Mouse (Mus musculus) CD8-positive naive resting alpha-beta T cell, adult 2 months (primary cell): ENCODE results near the gene Flvcr2.
A peak's percentile ranks its signal among the peaks of the same experiment; 100 is the strongest.

Source experiments
- DNase-seq, 2 experiments: peaks; one replicate each; pipeline ENCODE4 v3.0.0; 2022; ENCODE audit warnings: low read depth in 2 of 2, low spot score in 2 of 2

The Flvcr2 gene

DNA sequence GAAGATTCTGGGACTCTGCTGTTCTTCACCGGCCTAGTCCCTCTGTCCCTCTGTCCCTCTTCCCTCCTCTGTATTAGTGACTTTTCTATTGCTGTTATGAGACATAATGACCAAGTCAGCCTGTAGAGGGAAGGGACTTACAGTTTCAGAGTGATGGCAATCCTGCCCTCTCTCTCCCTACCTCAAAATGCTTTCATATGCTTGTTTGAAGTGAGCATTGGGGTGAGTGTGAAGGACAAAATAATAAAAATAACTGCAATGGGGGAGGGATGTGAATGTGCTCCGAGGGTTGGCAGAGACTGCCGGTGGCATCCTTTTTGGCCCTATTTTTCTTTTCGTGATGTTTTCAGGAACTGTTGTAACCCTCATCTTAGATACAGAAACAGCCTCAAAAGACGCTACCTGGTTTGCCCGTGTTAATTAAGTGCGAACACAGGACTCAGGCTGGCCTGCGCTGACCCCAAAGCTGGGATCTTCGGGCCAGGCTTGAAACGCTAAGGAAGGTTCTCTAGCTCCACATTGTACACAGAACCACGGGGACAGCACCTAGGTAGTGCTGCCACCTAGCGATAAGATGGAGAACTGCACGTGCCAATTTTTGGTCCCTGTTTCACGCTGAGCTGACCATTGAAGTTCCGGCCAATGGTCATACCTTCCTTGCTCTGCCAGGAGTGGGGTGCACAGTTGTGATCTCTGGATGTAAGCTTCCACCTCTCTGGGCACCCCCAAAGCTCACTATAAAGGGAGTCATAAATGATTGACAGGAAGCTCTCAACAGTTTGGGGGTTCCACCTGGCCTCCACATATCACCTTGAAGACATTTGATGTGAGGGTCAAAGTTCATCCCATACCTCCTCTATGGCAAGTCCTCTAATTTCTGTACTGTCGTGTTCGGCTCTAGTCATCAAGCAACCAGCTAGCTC lies 17.1 kb upstream of the Flvcr2 start:
- DNase-seq: peak; percentile 39 to 50

DNA sequence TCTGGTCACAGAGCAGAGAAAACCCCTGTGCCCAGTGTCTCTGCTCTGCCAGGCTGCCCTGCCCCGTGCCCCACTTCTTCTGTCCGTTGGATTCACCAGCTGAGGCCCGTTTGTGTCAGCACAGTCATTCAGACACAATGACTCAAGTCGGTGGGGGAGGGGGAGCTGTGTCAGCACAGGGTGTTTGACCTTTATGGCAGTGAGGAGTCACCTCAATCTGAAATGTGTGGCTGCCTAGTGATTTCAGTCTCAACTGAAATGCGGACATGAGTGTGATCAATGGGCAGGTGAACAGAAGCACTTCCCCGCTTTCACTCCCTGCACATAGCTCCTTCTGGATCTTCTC lies 16.4 kb upstream of the Flvcr2 start:
- no peak for DNase-seq

DNA sequence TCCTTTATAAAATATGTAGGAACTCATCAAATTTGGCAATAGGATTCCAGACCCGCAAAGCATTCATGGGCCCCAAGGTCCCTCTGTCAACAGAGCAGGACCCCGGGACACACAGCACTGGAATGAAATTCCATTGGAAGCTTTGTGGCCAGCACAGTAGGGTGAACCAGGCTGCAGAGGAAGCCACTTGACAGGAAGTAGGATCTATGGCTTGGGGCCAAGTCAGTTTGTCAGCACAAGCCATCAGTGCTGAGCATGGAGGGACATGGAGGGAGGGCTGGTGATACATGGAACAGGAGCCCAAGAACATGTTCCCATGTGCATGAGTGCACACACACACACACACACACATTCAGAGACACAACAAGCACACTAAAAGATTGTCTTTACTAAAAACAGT lies 10.1 kb upstream of the Flvcr2 start:
- no peak for DNase-seq

DNA sequence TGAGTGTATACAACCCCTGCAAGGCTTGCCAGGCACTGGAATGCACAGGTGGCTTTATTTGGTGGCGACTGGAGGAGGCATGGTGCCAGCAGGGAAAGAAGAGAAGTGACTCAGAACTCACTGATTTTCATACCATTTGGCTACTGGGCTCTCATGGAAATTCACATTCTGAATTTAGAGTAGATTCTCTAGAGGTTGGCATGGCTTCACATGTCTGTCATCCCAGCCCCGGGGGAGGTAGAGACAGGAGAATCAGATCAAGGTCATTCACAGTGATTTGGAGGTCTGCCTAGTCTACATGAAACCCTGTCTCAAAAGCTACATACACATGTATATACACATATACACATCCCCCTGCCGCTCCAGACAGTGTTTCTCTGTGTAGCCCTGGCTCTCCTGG lies 9.4 kb upstream of the Flvcr2 start:
- no peak for DNase-seq

DNA sequence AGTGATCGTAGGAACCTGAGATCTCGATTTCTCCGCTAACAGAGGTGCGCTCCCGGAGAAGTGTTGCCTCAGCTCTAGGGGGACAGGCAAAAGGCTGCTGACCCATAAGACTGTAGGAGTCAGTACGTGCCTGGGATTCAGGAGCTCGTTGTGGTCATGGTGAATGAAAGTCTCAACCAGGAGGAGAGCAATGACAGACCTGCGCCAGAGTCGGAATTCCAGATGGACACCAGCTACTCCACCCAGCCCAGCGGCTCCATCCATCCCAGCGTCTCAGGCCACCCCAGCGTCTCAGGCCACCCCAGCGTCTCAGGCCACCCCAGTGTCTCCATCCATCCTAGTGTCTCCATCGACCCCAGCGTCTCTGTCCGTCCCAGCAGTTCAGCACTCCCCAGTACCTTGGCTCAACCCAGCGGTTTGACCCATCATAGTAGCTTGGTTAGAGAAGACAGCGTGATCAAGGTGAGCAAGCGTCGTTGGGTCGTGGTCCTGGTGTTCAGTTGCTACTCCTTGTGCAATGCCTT lies 419 bp downstream of the Flvcr2 start:
- DNase-seq: no peak

DNA sequence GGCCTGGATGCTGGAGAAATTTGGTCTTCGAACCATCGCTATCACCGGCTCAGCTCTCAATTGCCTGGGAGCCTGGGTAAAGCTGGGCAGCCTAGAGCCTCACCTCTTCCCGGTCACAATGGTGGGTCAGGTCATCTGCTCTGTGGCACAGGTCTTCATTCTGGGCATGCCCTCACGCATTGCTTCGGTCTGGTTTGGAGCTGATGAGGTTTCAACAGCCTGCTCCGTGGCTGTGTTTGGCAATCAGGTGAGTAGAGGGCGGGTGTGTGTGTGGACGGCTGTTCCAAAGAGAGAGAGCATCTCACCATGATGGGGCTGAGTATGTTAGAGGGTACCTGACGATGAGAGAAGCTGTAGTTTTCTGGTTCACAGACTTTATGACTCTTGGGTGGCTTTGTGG lies 1.0 kb downstream of the Flvcr2 start:
- DNase-seq: no peak

DNA sequence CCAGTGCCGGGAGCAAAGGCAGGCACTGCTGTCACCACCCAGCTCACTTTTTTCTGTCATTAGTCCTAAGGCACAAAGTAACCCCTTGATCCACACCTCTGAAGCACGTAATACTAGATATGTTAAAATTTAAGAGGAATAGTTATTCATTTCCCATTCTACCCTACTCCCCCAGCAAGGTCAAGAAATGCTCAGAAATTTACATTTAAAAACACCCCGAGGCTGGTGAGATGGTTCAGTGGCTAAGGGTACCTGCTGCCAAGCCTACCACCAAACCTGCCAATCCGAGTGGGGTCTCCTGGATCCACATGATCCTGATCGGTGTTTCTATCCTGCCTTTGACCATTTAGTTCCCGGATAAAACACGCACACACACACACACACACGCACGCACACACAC lies 3.5 kb downstream of the Flvcr2 start:
- no peak for DNase-seq

DNA sequence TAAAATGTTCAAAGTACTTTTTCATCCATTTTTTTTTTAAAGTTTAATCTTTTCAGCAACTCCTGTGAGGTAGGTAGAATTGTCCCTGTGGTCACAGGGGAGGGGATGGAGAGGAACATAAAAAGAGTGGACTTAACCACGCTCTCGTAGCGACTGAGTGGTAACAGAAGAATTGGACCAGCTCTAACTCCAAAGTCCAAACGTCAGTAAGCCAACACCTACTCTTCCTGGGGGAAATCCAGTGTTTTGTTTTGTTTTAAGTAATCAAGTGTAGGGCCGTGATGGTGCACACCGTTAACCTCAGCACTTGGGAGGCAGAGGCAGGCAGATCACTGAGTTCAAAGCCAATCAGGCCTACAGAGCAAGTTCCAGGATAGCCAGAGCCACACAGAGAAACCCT lies 5.8 kb downstream of the Flvcr2 start:
- DNase-seq: no peak

DNA sequence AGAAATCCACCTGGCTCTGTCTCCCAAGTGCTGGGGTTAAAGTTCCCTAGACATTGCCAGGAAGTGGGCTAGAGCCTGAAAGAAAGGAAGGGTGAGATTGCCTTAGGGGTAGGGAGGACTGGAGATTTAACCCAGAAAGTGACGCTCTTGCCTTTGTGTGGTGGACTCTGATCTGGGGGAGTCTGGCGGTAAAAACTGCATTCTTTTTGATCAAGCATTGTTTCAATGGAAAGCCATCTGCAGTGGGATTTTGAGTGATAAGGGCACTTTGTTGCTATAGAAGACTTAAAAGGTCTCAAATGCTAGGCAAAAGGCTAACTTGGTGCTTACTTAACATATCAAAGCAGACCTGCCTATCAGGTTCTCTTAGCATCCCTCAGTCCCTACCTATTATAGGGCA lies 6.9 kb downstream of the Flvcr2 start:
- DNase-seq: no peak

DNA sequence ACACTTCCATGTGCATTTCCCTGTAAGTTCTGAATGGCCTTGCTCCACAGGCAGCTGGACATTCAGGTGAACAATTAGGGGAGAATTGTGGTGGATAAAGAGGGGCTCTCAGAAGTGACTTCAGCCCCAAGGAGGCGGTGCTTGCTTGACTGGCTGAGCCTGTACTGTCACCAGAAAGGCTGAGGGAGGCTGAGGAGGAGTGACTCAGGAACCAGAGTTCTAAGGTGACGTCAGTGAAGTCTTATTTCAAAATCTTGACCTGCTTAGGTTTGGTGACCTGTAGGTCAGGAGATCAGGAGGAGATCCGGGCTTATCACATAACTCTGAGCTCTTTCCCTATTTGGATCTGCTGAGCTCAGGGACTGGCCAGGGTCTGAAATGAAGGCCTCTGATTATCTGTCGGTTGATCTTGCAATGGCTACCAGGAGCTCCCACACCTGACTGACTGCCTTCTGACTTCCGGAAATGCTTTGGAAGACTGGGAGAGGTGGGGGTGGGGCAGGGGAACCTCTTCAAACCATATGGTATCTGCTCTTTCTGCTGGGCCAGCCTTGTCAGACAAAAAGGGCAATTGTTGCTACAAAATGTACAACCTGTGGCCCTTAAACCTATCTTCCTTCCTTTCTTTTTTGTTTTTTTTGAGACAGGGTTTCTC lies 8.4 kb downstream of the Flvcr2 start:
- no peak for DNase-seq

DNA sequence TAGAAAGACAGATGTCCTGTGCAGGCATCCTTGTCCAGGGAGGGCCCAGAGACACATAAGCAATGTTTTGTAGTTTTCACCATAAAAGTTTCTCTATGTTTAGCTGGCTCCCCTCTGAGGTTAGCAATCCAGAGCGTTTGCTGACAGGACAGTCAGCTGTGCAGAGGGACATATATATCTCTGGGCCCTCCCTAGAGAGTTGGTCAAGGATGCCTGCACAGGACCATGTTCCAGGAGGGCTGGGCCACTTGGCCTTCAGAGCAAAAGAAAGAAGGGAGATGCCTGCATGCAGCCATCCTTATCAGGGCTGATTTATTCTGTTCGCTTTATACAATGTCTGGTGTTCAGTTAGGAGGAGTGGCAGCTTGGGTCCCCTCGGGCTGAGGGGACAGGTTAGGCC lies 10.1 kb downstream of the Flvcr2 start:
- DNase-seq: no peak

DNA sequence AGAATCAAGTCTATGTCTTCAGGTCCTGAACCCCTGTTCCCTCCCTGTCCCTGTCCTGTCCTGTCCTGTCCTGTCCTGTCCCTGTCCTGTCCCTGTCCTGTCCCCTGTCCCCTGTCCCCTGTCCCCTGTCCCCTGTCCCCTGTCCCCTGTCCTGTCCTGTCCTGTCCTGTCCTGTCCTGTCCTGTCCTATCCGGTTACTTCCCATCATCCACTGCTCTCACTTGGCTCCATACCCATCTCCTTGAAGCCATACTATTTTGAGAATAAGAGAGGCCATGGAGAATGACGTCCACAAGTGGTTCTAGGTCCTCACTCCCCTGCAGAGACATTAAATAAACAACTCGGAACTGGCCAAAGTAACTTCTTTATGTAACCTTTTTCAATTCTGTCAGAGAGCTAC lies 10.7 kb downstream of the Flvcr2 start:
- no peak for DNase-seq

DNA sequence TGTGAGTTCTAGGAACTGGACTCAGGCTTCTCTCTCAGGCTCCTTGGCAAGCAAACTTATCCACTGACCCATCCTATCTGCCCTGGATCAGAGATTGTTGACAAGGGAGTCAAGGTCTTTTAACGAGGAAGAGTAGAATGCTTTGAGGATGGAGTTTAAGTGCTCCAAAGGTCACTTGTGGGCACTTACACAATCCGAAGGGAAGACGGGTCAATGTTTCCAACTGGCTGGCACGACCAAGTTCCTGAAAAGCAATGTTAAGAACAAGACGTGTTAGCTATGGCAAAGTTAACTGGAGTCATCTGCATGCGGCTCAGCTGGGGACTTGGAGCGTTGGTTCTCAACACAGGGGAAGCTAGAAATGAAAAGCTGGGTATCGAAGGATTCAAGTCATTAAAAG lies 12.4 kb downstream of the Flvcr2 start:
- no peak for DNase-seq

DNA sequence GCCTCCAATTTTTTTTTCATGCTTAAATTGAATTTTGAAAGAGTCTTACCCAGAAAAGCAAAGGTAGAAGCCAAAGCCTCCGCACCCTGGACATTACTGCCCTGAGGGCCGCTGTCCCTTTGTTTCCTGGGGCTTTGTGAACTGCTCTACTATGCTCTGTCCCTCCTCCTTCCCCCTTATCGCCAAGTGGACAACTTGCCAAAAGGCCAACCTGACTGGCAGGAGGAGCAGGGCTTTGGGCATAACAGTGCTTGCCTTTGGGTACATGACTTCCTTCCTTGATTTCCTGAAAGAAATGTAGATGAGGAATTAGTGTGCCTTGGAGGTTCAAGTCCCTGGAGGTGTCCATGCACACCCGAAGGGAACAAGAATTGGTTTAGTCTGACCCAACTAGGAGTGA lies 15.1 kb downstream of the Flvcr2 start:
- DNase-seq: no peak

DNA sequence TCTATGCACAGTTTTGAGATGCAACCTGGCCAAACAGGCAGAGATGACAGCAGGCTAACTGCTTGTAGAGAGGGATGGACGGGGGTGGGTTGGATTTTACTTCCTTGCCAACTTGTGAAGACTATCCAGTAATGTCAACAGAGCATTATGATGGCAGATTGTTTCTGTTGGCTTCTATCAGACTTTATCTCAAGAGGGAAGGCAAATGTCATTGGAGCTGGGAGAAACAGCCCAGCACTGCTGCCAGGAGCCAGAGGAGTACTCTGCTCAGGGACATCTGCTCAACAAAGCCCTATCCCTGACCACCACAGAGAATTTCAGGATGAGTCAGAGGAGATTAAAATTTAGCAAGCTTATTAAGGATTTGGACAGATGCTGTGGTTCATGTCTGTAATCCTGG lies 18.3 kb downstream of the Flvcr2 start:
- no peak for DNase-seq

DNA sequence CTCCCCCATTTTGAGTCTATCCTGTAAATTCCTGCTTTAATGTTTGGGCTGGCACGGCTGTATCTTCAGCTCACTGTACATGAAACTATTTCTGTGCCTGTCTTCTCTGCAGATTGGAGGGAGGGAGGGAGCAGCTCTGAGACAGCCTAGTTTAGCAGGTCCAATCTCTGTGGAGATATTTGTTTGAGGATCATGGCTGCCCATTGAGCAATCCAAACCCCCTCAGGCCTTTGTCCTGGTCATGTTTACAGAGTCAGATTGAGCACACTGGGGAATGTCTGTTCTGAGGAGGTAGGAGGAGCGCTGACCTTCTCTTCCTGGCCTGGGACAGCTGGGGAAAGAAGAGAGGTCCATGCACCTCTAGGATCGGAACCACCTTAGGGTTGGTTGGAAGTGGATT lies 19.9 kb downstream of the Flvcr2 start:
- DNase-seq: no peak

DNA sequence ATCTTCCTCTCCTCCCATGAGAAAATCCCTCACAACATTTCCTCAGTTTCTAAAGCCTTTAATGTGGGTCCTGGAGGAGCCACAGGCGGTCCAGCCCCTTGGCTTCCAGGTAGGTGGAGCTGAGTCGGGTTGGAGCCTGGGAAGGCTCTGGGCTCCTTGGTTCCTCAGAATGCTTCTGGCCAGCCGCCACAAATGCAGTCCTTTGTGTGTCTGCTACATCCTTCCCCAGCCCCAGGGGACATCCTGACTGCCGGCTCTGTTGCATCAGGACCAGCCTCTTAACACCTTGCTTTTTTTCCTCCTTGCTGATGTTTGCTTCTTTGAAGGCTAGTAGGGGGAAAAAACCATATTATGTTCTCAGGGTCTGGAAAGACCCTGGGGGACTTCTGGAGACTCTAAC lies 21.4 kb downstream of the Flvcr2 start:
- DNase-seq: no peak

DNA sequence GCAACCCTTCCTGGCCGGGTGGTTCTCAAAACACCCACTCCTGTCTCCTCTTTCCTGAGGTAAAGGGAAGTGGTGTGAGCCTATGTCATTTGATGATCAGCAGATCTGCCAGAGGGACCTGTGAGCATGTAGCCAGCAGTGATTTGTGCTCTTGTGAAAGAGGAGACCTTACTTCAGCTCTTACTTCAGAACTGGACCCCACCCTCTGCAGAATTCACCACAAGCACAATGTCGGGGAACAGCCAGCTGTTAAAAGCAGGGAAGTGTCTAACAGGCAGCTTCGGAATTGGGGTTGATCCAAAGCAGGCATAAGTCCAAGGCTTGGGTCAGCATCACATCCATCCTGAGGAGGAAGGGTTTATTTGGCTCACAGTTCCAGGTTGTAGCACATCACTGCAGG lies 25.0 kb downstream of the Flvcr2 start:
- no peak for DNase-seq

DNA sequence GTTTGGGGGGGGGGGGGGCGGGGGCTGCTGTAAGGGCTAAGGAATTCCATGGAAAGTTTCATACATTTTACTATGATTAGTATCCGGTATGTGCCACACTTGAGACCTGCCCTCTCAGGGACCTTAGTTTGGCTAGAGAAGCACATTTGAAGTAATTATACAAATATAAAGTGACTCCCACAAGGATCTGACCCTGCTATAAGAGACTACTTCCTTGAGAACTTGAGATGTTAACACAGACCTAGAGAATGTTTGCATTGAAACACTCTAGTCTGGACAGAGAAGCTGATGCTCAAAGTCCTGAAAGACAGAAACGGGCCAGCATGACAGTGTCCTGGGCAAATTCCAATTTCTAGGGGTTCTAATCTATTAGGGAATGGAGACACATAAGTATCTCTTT lies 32.6 kb downstream of the Flvcr2 start:
- no peak for DNase-seq

DNA sequence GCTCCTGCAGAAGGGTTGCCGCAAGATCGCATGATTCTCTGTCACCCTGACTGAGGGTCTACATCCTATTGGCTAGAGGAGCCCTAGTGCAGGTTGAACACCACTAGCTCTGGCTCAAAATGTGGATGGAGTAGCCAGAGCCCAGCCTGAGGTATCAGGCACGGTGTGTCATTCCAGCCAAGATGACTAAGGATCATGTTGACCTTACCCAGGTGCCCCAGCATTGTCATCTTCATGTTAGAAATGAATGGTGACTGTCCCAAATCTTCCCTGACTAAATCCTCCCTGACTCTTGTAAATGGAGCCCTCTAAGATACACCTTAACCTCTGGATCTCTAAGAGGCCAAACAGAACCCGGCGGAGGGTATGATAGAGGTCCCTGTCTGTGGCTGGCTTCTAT lies 33.4 kb downstream of the Flvcr2 start:
- DNase-seq: no peak

DNA sequence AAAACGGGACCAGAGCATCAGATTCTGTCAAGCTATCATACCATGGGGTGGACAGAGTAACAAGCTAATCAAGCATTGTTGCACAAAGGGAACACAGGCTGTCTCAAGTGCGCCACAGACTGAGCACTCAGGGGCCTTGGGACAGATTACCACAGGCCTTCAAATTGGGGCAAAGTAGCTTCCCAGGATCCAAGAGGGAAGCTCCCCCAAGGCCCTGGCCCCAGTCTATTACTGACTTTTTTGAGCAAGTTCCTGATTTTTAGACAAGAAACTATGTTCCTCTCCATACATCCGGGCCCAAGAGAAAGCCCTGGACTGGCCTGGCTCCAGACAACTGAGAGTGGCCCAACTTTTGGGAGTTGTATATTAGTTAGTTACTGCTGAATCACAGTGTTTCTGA lies 35.3 kb downstream of the Flvcr2 start:
- no peak for DNase-seq

DNA sequence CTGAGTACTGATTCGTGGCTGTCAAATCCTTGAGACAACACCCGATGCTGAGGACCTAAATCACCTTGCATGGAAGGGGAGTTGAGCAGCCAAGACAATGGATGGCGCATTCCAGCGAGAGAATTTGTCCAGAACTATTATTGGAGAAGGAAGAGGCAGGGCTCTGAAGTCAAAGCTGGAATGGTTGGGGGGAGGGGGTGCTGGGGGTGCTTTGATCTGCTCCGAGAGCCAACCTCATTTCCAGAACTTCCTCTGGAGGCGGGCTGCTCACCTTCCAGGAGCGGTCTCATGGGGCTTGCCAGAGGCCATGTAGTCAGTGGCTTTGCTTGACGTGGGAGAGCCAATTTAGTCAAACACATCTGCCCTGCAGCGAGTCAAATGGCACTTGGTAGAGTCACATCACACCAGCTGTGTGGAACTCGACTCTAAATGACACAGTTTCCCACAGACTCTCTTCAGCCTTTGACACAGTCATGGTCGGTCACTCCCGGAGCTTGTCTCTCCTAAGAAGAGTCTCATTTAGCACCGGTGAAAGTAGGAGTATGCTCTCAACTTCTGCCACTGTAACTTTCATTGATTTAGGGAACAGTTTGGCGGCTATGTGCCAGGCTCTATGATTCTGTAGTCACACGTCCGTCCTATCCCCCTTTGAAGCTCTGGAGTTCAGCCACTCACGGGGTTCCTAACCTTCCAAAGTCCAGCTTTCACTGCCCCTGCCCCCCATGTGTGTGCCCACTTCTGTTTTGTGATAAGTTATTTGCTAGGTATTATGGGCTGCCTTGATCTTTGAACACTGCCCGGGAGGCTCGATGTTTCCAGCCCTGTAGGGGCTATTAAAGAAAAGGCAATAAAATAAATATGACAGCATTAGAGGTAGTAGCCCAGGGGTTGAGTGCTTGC lies 38.8 kb downstream of the Flvcr2 start:
- DNase-seq: no peak
